Mouse (Mus musculus) E14TG2a.4 (cell line): ENCODE results near the gene Mageh1.

Experiments used
- CTCF ChIP-seq: conservative IDR thresholded peaks from 2 replicates; pipeline ENCODE4 v1.5.1; 2014; ENCODE audit warnings: low read length
- NANOG ChIP-seq: IDR thresholded peaks from 2 replicates; pipeline ENCODE4 v1.6.1; 2014; ENCODE audit warnings: borderline replicate concordance, low read length, mixed read lengths
- POU5F1 ChIP-seq: IDR thresholded peaks from 2 replicates; pipeline ENCODE4 v1.6.1; 2014; ENCODE audit warnings: low read length, borderline replicate concordance

- TF ChIP-seq NANOG (no peak), CTCF (no peak), POU5F1 (no peak)
Observed at GRCm38 (mm10) chrX:153037087-153037971, at the start of gene Mageh1.
